19 mouse cellular contexts compared by ENCODE assay signal in genomic region chr10:92091480-92092395, GRCm38 (mm10).
DNase-seq lines count a peak whose midpoint lies in the region; ATAC-seq and TF ChIP-seq lines count a peak whose summit lies in the region.
"Had no signal": no experiment of that assay in that cellular context is flagged by ENCODE, and none has a peak within 500 bp of the region (broad histone marks: within the 10 kb centered on the region; RNA-seq: fewer than 3 reads in every experiment).

No protein-coding gene starts in this region.

- TF ChIP-seq CTCF in kidney, adult 2 months (conservative IDR thresholded peaks at IDR 0.05; ENCODE audit: insufficient read depth, insufficient read length, low read depth, low read length): no peak

- H3K36me3 ChIP-seq in forebrain, embryonic 12.5 days (replicated peaks): 0 out of 2 replicates have a peak, but pooled peaks cover 5% of the 10 kb centered on the region
- H3K36me3 ChIP-seq in midbrain, embryonic 13.5 days: peaks cover 18% of the 10 kb centered on the region; the same call in 1 of the 2 replicates
- H3K36me3 ChIP-seq in kidney, adult 2 months (ENCODE audit: control insufficient read depth, insufficient read depth, low read length): no peaks in the 10 kb centered on the region
- no peaks in the 10 kb centered on the region for H3K36me3 ChIP-seq in intestine, embryonic 15.5 days
- H3K36me3 ChIP-seq: G1E; heart, embryonic 12.5 days; limb, embryonic 10.5 days; liver, embryonic 12.5 days; lung, embryonic 15.5 days had no signal

- H3K27ac ChIP-seq in forebrain, embryonic 12.5 days: peak overlapping the region; percentile 59
- peak overlapping the region; percentile 54 for H3K27ac ChIP-seq in midbrain, embryonic 13.5 days
- no peak overlapping the region for H3K27ac ChIP-seq in kidney, adult 2 months (ENCODE audit: insufficient read depth, low read depth, low read length)
- no peak overlapping the region for H3K27ac ChIP-seq in intestine, embryonic 15.5 days
- H3K27ac ChIP-seq: limb, embryonic 10.5 days; liver, embryonic 12.5 days; lung, embryonic 15.5 days had no signal

- no peak overlapping the region for H3K9ac ChIP-seq in forebrain, embryonic 12.5 days
- H3K9ac ChIP-seq in midbrain, embryonic 13.5 days (replicated peaks): no peak overlapping the region
- no peak overlapping the region for H3K9ac ChIP-seq in intestine, embryonic 15.5 days
- H3K9ac ChIP-seq: heart, embryonic 12.5 days; liver, embryonic 12.5 days; lung, embryonic 15.5 days had no signal

- H3K9me3 ChIP-seq in forebrain, embryonic 12.5 days: no peaks in the 10 kb centered on the region
- H3K9me3 ChIP-seq in midbrain, embryonic 13.5 days: no peaks in the 10 kb centered on the region
- no peaks in the 10 kb centered on the region for H3K9me3 ChIP-seq in intestine, embryonic 15.5 days
- H3K9me3 ChIP-seq: heart, embryonic 12.5 days; limb, embryonic 10.5 days; liver, embryonic 12.5 days; lung, embryonic 15.5 days had no signal

- ATAC-seq in forebrain, embryonic 12.5 days (ENCODE audit: low FRiP score): peak; percentile 57; the same call in 1 of the 2 replicates
- peak; percentile 46; the same call in 1 of the 2 replicates for ATAC-seq in midbrain, embryonic 13.5 days
- no peak for ATAC-seq in intestine, embryonic 15.5 days
- ATAC-seq: liver, embryonic 12.5 days had no signal

- H3K4me2 ChIP-seq in forebrain, embryonic 12.5 days: no peak overlapping the region
- no peak overlapping the region for H3K4me2 ChIP-seq in midbrain, embryonic 13.5 days (replicated peaks)
- H3K4me2 ChIP-seq in intestine, embryonic 15.5 days (replicated peaks): no peak overlapping the region
- H3K4me2 ChIP-seq: heart, embryonic 12.5 days; liver, embryonic 12.5 days; lung, embryonic 15.5 days had no signal

- no peak for TF ChIP-seq POLR2A in kidney, adult 2 months (IDR thresholded peaks at IDR 0.05; ENCODE audit: low read depth, low read length)

- no peaks in the 10 kb centered on the region for H3K27me3 ChIP-seq in forebrain, embryonic 12.5 days
- no peaks in the 10 kb centered on the region for H3K27me3 ChIP-seq in midbrain, embryonic 13.5 days
- H3K27me3 ChIP-seq in kidney, adult 2 months (replicated peaks; ENCODE audit: control insufficient read depth, insufficient read depth, low read length): no peaks in the 10 kb centered on the region
- H3K27me3 ChIP-seq in intestine, embryonic 15.5 days (replicated peaks): no peaks in the 10 kb centered on the region
- H3K27me3 ChIP-seq: heart, embryonic 12.5 days; liver, embryonic 12.5 days; lung, embryonic 15.5 days had no signal

- 9% methylated on average over 9 of the region's 9 CpGs for WGBS in forebrain, embryonic 12.5 days
- WGBS in midbrain, embryonic 13.5 days: 30% methylated on average over 9 of the region's 9 CpGs
- WGBS in kidney, adult 2 months: 67% methylated on average over 9 of the region's 9 CpGs
- 58% methylated on average over 9 of the region's 9 CpGs for WGBS in intestine, embryonic 15.5 days

- peaks cover 18% of the 10 kb centered on the region for H3K4me1 ChIP-seq in forebrain, embryonic 12.5 days
- peaks cover 24% of the 10 kb centered on the region for H3K4me1 ChIP-seq in midbrain, embryonic 13.5 days (replicated peaks)
- no peaks in the 10 kb centered on the region for H3K4me1 ChIP-seq in kidney, adult 2 months (ENCODE audit: control insufficient read depth, insufficient read depth, low read length)
- no peaks in the 10 kb centered on the region for H3K4me1 ChIP-seq in intestine, embryonic 15.5 days (replicated peaks)
- H3K4me1 ChIP-seq: heart, embryonic 12.5 days; liver, embryonic 12.5 days; lung, embryonic 15.5 days had no signal

- H3K4me3 ChIP-seq in forebrain, embryonic 12.5 days (replicated peaks): no peak overlapping the region
- H3K4me3 ChIP-seq in midbrain, embryonic 13.5 days (replicated peaks): no peak overlapping the region
- H3K4me3 ChIP-seq in kidney, adult 2 months (ENCODE audit: insufficient read depth, low read depth, low read length): no peak overlapping the region
- no peak overlapping the region for H3K4me3 ChIP-seq in intestine, embryonic 15.5 days (replicated peaks)
- H3K4me3 ChIP-seq: heart, embryonic 12.5 days; limb, embryonic 10.5 days; liver, embryonic 12.5 days; lung, embryonic 15.5 days; myocyte had no signal

- DNase-seq in retina, embryonic 14.5 days (ENCODE audit: low spot score): peak; percentile 40
- DNase-seq in retina, postnatal 1 day: no peak
- no peak for DNase-seq in kidney, adult 2 months
- no peak for DNase-seq in layer of hippocampus, adult 11-12 months (ENCODE audit: low spot score)
- DNase-seq: adrenal gland, adult 8-10 months; cerebellum, postnatal 36 days; heart, postnatal 36 days; kidney, adult 18-20 months; kidney, postnatal 25 days; right cerebral cortex, postnatal 25 days had no signal

Comparison
In these comparisons a context has a peak if more than half of its experiments do, and no peak if none do; other contexts are left out.
1. H3K27ac ChIP-seq: peak in forebrain, embryonic 12.5 days (single experiment) and midbrain, embryonic 13.5 days (single experiment); none in kidney, adult 2 months (single experiment) and intestine, embryonic 15.5 days (single experiment).